16 mouse cellular contexts compared by ENCODE assay signal in the genomic region with DNA sequence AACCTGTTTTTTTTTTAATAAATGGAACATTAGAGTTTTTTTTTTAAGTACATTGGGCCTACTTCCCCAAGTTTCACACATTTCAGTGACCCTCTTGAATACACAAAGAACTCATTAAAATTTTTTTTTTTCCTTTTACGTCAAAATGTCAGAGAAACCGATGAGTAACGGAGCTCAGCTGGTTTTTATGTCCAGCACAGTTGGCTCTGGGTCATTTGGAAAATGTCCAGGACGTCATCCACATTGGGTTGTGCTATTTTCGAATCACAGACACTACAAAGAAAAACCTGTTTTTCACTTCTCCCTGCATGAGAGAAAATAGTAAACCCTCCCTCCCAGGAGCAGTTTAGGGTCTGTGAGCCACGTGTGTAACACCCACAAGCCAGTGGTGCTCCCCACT. TPM values are rescaled to one million over a fixed set of nuclear protein-coding genes. Genes with fewer than 3 reads are reported as not detected.
DNase-seq lines count a peak whose midpoint lies in the region; ATAC-seq lines count a peak whose summit lies in the region.
"Had no signal": no experiment of that assay in that cellular context is flagged by ENCODE, and none has a peak within 500 bp of the region (broad histone marks: within the 10 kb centered on the region; RNA-seq: fewer than 3 reads in every experiment).

No protein-coding gene starts in this region.

- no peak for ATAC-seq in embryonic facial prominence, embryonic 14.5 days (ENCODE audit: low read depth)
- ATAC-seq: Patski had no signal

- H3K9me3 ChIP-seq in embryonic facial prominence, embryonic 14.5 days (ENCODE audit: control insufficient read depth, low read length) = peaks cover 12% of the 10 kb centered on the region; the same call in 1 of the 2 replicates
- H3K9me3 ChIP-seq in embryonic facial prominence, embryonic 10.5 days = no peaks in the 10 kb centered on the region
- H3K9me3 ChIP-seq: lung, embryonic 15.5 days had no signal

- H3K9ac ChIP-seq in embryonic facial prominence, embryonic 14.5 days (ENCODE audit: low read depth, low read length) = no peak overlapping the region
- H3K9ac ChIP-seq: hindbrain, embryonic 15.5 days; lung, embryonic 15.5 days had no signal

- H3K27me3 ChIP-seq in embryonic facial prominence, embryonic 14.5 days (replicated peaks; ENCODE audit: control insufficient read depth, insufficient read depth, low read length) = no peaks in the 10 kb centered on the region
- H3K27me3 ChIP-seq in embryonic facial prominence, embryonic 10.5 days (replicated peaks; ENCODE audit: low read depth, poor library complexity, severe bottlenecking) = no peaks in the 10 kb centered on the region
- H3K27me3 ChIP-seq: hindbrain, embryonic 15.5 days; lung, embryonic 15.5 days; Patski had no signal

- H3K27ac ChIP-seq in embryonic facial prominence, embryonic 14.5 days (replicated peaks; ENCODE audit: low read depth, low read length) = no peak overlapping the region
- no peak overlapping the region for H3K27ac ChIP-seq in embryonic facial prominence, embryonic 10.5 days (replicated peaks)
- H3K27ac ChIP-seq: hindbrain, embryonic 15.5 days; lung, embryonic 15.5 days had no signal

- WGBS in embryonic facial prominence, embryonic 14.5 days = 53% methylated on average over 6 of the region's 6 CpGs
- WGBS in embryonic facial prominence, embryonic 10.5 days = 85% methylated on average over 6 of the region's 6 CpGs

- DNase-seq in embryonic facial prominence, embryonic 14.5 days (ENCODE audit: low spot score) = peak; percentile 14
- no peak for DNase-seq in embryonic facial prominence, embryonic 10.5 days (ENCODE audit: low spot score)
- peak; percentile 67 to 74 for DNase-seq in kidney, postnatal 4 days
- no peak for DNase-seq in kidney, adult 8-10 months
- peak; percentile 69 for DNase-seq in Muller cell, postnatal 12 days (ENCODE audit: inconsistent ontology term)
- peak; percentile 22 for DNase-seq in gastrocnemius, postnatal 10 days
- no peak for DNase-seq in neural tube, embryonic 10.5 days (ENCODE audit: extremely low spot score, low spot score)
- DNase-seq in right cerebral cortex, postnatal 10 days (ENCODE audit: low spot score in 2 of 2) = no peak

- H3K4me1 ChIP-seq in embryonic facial prominence, embryonic 14.5 days (ENCODE audit: control insufficient read depth, insufficient read depth, low read length) = no peaks in the 10 kb centered on the region
- no peaks in the 10 kb centered on the region for H3K4me1 ChIP-seq in embryonic facial prominence, embryonic 10.5 days
- H3K4me1 ChIP-seq: hindbrain, embryonic 15.5 days; lung, embryonic 15.5 days had no signal

- no peak overlapping the region for H3K4me2 ChIP-seq in embryonic facial prominence, embryonic 14.5 days (ENCODE audit: low read depth, low read length)
- H3K4me2 ChIP-seq: hindbrain, embryonic 15.5 days; lung, embryonic 15.5 days had no signal

- no peak overlapping the region for H3K4me3 ChIP-seq in embryonic facial prominence, embryonic 14.5 days (ENCODE audit: low read depth, low read length)
- no peak overlapping the region for H3K4me3 ChIP-seq in embryonic facial prominence, embryonic 10.5 days
- H3K4me3 ChIP-seq: hindbrain, embryonic 15.5 days; lung, embryonic 15.5 days had no signal

- H3K36me3 ChIP-seq in embryonic facial prominence, embryonic 14.5 days (ENCODE audit: control insufficient read depth, insufficient read depth, low read length) = no peaks in the 10 kb centered on the region
- H3K36me3 ChIP-seq in embryonic facial prominence, embryonic 10.5 days (replicated peaks) = no peaks in the 10 kb centered on the region
- H3K36me3 ChIP-seq: hindbrain, embryonic 15.5 days; lung, embryonic 15.5 days had no signal

RNA-seq across cellular contexts. Expression of a gene that starts 25.6 kb away (rescaled TPM):
- not detected in 2 replicates for polyA plus RNA-seq in embryonic facial prominence, embryonic 14.5 days (2014; fragmentation: Nextera tagmentation; extraction: Ambion mirVana)
- not detected in 2 replicates for polyA plus RNA-seq in embryonic facial prominence, embryonic 10.5 days (2016; fragmentation: Nextera tagmentation; extraction: Ambion mirVana)
- not detected for total RNA-seq in gastrocnemius, postnatal 10 days (2021)
- total RNA-seq: granulocyte monocyte progenitor cell, adult 5-6 weeks; layer of hippocampus, adult 18-20 months; left cerebral cortex, postnatal 36 days had no signal
- polyA plus RNA-seq: C2C12; cortical plate, adult 2 months; hindbrain, embryonic 15.5 days; lung, embryonic 15.5 days; Patski had no signal

Comparison
In these comparisons a context has a peak if more than half of its experiments do, and no peak if none do; other contexts are left out.
1. DNase-seq: peak in embryonic facial prominence, embryonic 14.5 days (single experiment), kidney, postnatal 4 days (2 of 2), Muller cell, postnatal 12 days (single experiment) and gastrocnemius, postnatal 10 days (single experiment); none in embryonic facial prominence, embryonic 10.5 days (single experiment), kidney, adult 8-10 months (0 of 2), neural tube, embryonic 10.5 days (single experiment) and right cerebral cortex, postnatal 10 days (0 of 2).